Mouse (Mus musculus): ENCODE data around the gene Ugt2b38.

- no peak for TF ChIP-seq CTCF (IDR thresholded peaks at IDR 0.05; ENCODE audit: low read depth, low read length)
- no peak for TF ChIP-seq GATA1 (IDR thresholded peaks at IDR 0.05; ENCODE audit: borderline replicate concordance, low read length)
- no peak for TF ChIP-seq TAL1 (conservative IDR thresholded peaks at IDR 0.05; ENCODE audit: low read depth, low read length)
- no peak for TF ChIP-seq POLR2AphosphoS5 (IDR thresholded peaks at IDR 0.05; ENCODE audit: insufficient replicate concordance, low read depth, low read length)
- TF ChIP-seq GATA2 (IDR thresholded peaks at IDR 0.05; ENCODE audit: borderline replicate concordance, low read depth, low read length): no peak
These were observed 43.8 kb downstream of the Ugt2b38 start for GRCm38 (mm10) chr5:87380234-87380633.

Measured in G1E (cell line).